Mouse (Mus musculus): Measurements from ENCODE around the gene Slc5a8.

DNA sequence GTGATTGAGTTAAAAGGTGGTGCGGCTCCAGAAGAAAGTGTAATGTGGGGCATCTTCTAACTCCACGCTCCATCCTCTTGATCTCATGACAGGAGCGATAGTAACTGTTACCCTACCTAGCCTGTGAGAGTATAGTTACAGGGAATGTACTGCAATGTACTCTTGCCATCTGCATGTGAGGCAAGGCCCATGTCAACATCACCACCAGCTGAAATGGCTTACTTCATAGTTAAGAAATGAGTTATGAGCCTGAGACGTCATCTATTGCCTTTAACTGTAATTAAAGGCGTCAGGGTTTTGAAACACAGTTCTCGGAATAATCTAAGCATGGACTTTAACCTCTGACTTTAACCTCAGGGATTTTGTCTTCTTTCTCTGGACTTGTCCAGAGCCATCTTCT, 11.2 kb downstream of the Slc5a8 start:
- TF ChIP-seq POLR2A (IDR thresholded peaks at IDR 0.05; ENCODE audit: insufficient read depth, low read depth, low read length) (no peak), CTCF (IDR thresholded peaks at IDR 0.05; ENCODE audit: insufficient read depth, low read depth, low read length) (no peak)
